Comparison of ENCODE assay signal across 11 mouse cellular contexts in the genomic region with DNA sequence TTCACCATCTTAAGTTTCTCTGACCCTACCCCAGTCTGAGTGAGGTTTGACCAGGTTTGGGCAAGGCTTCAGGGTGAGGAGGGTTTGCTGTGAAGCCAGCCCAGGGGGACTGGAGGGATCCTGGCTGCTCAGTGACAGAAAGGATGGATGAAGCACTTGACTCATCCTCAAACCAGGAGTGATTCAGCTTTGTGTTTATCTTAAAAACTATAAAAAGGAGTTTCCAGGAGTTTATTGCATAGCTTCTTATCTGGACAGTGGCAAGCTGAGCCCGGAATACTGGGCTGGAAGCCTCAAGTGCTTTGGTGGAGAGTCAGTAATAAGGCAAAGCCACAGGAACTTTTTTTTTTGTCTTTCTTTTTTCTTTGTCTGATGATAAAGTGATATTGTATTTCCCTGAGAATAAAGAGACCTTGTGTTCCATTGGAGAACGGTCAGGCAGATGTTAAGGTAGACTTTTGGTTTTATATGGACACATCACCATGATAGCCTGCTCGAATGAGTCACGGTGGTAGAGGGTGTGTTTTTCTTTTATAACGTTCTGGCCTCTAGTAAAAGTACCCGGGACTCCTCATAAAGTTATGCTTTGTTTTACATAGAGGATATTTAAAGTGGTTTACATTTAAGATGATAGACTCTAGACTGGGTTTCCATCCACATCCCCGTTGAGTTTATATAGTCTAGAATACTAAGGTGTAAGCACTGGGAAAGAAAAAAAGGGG.
"Had no signal": no experiment of that assay in that cellular context is flagged by ENCODE, and none has a peak within 500 bp of the region (broad histone marks: within the 10 kb centered on the region; RNA-seq: fewer than 3 reads in every experiment).

No protein-coding gene starts in this region.

- H3K4me2 ChIP-seq: kidney, embryonic 15.5 days; limb, embryonic 13.5 days; midbrain, embryonic 12.5 days had no signal

- ATAC-seq: midbrain, embryonic 16.5 days had no signal

- H3K9ac ChIP-seq: kidney, embryonic 15.5 days; limb, embryonic 13.5 days; liver, embryonic 14.5 days; midbrain, embryonic 12.5 days had no signal

- H3K9me3 ChIP-seq: kidney, embryonic 15.5 days; limb, embryonic 13.5 days; midbrain, embryonic 12.5 days had no signal

- H3K4me3 ChIP-seq: kidney, embryonic 15.5 days; limb, embryonic 13.5 days; midbrain, embryonic 12.5 days had no signal

- H3K27ac ChIP-seq: kidney, embryonic 15.5 days; limb, embryonic 13.5 days; liver, embryonic 14.5 days; midbrain, embryonic 12.5 days had no signal

- DNase-seq: kidney, postnatal 14 days; layer of hippocampus, adult 9-11 months; lung, adult 18-20 months; right cerebral cortex, postnatal 14 days; thymus, adult 18-20 months; thymus, postnatal 14 days had no signal

- H3K27me3 ChIP-seq: kidney, embryonic 15.5 days; limb, embryonic 13.5 days had no signal

- H3K36me3 ChIP-seq: kidney, embryonic 15.5 days; midbrain, embryonic 12.5 days had no signal
